Mouse (Mus musculus) heart, postnatal 14 days (tissue): ENCODE measurements around the gene Adam12. TPM values are rescaled to one million over a fixed set of nuclear protein-coding genes. Genes with fewer than 3 reads are reported as not detected.

Source experiments
- DNase-seq, 2 experiments: peaks; one replicate each; pipeline ENCODE4 v3.0.0; 2021 to 2022
- intact Hi-C: fragments of 180-260 bp; cut with DNase I; formaldehyde crosslinking; loops from one replicate; pipeline ENCODE4 v1.15.1; 2025
- long read RNA-seq, 2 experiments: library from polyadenylated mRNA; stranded (forward); transcript quantifications; one replicate each; pipeline ENCODE4 v2.0.0; 2021
- total RNA-seq, 2 experiments: library from RNA; stranded (reverse); gene quantifications; 2 replicates each; pipeline ENCODE4 v1.2.3; 2021

Gene Adam12
- 1 to 10 TPM; 4.5 to 6.2 TPM for total RNA-seq
- long read RNA-seq, experiment 1, partial matches to known transcripts = 1 of 3 reads
- long read RNA-seq, experiment 1, other reads (novel, unspliced or antisense) = 2 of 3 reads
- long read RNA-seq, experiment 2, partial matches to known transcripts = 0 of 1 reads
- long read RNA-seq, experiment 2, other reads (novel, unspliced or antisense) = 1 of 1 reads

DNA sequence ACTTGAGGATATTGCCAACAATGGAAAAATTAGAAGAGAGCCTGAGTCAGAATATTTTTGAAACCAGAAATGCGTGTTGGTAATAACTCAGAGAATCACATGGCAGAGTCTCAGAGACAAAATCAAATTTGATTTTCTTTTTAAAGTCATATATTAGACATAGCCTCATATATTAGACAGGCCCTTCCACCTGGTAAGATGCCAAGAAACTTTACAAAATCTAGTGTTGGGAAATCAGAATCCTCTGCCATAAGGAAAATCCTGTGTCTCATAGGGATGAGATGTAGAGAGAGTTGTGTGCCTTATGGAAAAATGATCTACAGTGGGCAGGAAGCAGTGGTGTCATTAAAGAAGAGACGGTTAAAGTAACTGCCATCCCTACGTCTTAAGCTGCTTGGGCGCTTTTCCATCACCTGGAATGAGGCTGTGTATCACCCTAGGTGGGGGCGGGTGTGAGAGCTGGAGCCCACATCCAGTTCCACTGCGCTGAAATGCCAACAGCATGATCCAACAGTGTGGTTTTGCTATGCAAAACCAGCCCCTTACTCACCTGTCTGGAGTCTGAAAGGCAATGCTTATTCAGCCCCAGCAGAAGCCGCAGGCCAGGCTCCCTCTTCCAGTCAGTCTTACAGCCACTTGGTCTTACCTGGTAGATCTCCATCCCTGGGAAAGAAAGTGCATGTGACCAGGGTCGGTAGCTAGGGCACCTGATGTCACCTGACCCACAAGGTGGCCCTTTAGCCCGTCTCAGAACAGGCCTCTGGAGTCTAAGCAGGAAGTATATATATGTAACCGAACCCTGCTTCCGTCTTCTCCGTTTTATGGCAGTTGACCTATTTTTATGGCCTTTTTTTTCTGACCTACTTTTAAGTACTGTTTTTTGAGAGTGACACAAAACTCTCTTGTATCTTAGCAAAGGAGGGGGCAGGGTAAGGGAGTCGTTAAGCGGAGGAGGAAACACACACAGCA, at the start of gene Adam12:
Adam12 (minus strand) TSS at position 769 of the 969 bp plus-strand sequence.
- intact Hi-C loops = no loop called here
- no peak for DNase-seq

DNA sequence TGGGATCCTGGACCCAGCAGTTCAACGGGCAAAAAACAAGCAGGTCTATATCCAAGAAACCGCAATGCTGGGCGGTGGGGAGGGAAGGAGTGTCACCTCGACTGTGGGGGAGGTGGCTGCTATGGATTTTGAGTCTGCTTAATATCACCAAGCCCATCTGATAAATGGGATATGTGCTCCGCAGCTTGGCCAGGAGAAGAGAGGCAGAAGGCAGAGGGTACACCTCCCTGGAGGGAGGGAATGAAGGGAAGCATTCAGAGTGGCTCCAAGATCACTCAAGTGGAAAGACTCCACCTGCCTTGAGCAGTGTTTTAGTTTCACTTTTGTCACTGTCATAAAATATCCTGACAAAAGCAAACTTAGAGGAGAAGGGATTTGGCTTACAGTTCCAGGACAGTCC, 41.0 kb upstream of the Adam12 start:
- DNase-seq = no peak
- intact Hi-C loops = no loop called here

DNA sequence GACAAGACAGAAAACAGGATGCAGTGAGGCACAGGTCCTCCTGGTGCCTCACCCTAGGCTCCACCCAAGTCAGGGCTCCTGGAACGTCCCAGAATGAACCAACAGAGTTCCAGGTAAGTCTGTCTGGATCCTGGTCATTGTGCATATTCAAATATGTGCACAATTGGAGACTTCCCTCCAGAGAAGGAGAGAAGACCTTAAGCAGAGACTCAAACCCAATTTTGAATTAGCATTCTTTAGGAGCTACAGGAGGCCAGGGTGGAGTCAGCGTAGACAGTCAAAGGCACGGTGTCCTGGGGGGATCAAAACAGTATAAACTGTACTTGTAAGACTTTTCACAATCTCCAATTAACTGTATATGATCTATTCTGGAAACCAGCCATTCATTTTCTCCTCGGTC, 40.5 kb upstream of the Adam12 start:
- intact Hi-C loops = no loop called here

DNA sequence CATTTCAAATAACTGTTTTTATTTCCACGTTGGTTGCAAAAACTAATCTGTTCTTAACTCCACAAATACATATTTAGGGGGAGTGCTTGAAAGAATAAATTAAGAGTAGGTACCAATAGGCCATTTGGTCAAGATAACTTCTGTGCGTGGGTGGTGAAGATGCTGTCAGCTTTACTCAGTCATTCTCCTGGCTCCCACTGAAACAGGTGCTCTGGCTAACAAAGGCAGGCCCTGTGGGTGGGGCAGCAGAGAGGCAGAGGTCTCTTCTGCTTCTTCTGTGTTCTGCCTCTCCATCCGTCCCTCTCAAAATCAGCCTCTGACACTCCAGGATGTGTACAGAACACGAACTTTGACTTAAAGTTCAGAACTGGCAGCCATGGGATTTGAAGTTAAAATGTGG, 33.8 kb upstream of the Adam12 start:
- intact Hi-C loops = loop anchor here (10.0 kb wide), 1 partner anchor 299 kb away; no protein-coding TSS in a partner anchor
- no peak for DNase-seq

More for the DNA sequence above, 40.5 kb upstream of the Adam12 start:
- DNase-seq = no peak

DNA sequence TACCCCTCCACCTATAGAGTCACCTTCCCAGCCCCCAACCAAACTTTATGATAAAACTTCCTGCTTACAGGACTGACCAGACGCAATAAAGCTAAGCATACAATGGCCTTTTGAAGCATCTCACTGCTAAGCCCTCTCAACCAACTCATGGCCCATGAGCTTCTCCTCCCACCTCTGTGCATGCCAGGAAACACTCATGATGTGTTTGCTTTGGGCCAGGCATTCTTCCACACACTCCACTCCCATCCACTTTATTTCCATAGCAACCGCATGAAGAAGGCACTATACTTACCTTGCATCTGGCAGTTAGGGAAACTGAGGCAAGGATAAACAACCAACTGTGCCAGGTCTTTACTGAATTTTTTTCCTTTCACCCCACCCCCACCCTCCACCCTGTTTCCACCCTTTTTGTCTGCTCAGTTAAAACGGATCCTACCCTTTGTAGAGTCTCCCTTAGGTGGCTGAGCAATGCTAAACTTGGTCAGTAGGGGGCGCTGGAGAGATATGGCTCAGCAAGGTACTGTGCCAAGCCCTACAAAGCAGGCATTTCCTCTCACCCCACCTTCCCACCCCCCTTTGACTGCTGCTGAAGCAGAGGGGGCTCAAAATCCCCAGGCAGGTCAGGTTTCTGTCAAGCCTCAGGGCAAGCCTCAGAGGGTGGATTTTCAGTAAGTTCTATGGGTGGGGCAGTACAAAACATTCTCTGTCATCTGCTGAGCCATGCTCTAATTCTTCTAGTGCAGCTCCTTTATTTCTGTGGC, 31.4 kb upstream of the Adam12 start:
- intact Hi-C loops = loop anchor here (1.0 to 10.0 kb wide), 3 partner anchors 39 to 301 kb away; no protein-coding TSS in a partner anchor
- peak; percentile 64 to 76 for DNase-seq

DNA sequence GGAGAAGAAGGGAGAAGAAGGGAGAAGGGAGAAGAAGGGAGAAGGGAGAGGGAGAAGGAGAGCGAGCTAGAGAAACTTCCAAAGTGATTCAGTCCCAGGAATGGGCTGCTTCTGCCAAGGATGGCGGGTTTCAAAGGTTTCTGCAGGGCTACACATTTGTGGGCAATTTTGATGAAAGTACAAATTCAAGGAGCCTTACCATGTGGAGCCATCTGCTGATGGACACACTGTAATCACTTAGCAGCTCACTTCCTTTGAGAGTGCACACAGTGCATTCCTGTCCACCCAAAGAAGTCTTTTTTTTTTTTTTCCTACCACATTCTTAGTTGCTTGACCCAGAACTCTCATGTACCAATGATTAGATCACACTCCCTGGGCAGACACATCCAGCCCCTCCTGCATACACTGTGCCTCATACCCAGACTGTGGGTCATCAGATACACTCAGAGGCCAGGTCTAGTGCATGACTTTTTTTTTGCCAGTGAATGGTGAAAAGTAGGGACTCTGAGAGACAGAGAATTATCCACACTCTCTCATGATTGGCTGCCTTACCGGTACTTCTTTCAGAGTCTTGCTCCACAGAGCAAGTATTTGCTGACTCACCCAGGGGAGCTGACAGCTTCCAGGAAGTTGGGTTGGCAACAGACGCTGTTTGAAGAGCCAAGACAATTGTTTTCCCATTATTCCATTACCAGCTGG, 29.2 kb upstream of the Adam12 start:
- peak; percentile 34 to 65 for DNase-seq
- intact Hi-C loops = loop anchor here (10.0 kb wide), 1 partner anchor 304 kb away; no protein-coding TSS in a partner anchor

DNA sequence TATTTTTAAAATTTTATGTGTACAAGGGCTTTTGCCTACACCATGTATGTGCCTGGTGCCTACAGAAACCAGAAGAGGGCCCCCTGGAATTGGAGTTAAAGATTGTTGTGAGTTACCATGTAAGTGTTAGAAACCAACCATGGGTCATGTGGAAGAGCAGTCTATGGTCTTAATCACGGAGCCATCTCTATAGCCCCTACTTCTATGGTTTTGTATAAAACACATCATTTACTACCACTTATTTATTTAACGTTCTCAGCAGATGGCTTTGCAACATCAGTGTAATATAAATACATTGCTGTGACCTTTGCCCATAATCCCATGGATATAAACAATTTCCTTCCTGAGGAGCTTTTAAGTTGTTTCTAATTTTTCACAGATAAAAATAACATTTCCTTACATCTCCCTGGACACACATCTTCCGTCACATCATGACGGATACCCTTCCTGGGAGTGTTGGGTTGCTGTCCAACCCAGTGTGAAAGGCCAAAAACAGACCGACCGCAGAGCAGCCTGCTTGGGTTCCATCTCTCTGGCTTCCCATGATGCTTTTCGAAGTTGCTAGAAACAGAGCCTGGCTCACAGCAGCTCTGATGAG, 18.4 kb upstream of the Adam12 start:
- no peak for DNase-seq
- intact Hi-C loops = no loop called here

DNA sequence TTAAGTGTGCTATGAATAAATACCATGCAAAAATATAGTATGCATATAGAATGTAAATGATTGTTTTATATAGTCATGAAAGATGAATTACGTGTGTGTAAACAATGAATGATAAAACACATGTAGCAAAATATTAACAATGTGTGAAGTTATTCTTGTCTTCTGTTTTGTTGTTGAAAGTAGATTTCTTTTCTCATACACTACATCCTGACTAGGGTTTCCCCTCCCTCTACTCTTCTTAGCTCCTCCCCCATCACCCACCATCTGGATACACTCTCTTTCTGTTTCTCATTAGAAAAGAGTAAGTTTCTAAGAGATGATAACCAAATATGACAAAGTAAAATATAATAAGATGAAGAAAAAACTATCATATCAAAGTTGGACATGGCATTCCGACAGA, 16.1 kb upstream of the Adam12 start:
- intact Hi-C loops = no loop called here
- no peak for DNase-seq

DNA sequence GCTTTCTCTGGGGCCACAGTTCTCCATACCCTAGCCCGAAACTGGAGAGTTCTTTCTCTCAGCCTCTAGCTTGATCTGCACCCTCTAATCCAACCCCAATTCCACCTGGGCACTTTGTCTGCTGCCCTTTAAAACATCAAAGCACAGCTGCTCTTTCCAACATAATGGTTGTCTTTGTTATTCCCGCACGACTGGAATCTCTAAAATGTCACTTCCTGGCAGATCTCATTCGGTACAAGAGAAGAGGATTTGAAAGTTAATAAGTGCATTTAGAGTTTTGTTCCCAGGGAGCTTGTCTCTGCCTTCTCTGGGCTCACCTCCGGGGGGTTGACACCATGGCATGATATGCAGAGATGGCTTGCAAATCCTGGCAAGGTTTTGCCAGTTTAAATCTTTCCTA, 14.7 kb upstream of the Adam12 start:
- DNase-seq = no peak
- intact Hi-C loops = no loop called here

DNA sequence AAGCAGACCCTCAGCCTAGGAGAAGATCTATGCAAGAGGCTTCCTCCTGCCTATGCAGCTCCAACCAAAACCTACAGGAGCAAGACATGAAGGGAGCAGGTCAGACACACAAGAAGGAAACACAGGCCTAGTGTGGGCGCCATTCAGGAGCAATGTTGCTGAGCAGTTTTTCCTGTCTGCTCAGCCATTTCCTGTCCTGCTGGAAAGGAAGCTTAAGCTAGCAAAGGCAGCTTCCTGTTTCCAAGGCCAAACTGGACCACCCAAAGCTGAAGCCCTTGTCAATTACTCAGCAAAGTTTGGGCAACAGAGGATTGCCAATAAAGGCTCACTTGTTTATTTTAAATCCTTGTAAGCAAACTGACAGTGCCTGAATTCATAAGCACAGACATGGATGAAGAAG, 10.8 kb upstream of the Adam12 start:
- intact Hi-C loops = no loop called here
- DNase-seq = no peak

DNA sequence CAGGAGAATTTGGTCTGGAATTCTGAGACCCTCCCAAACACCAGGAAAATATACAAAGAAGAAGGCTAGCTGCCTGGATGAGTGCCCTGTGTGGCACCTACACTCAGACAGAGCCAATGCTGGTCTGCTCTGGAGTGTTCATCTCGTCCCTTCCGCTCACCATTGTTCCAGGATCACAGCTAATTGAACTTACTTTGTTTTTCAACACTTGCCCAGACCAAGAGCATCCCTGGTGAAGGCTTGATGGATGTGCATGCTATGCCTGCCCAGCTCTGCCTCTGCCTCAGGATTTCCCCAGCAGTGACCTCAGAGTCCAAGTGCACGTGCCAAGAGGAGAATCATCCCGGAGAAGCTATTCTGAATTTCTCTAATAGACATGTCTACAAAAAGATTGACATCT, 9.3 kb upstream of the Adam12 start:
- intact Hi-C loops = no loop called here
- DNase-seq = no peak

DNA sequence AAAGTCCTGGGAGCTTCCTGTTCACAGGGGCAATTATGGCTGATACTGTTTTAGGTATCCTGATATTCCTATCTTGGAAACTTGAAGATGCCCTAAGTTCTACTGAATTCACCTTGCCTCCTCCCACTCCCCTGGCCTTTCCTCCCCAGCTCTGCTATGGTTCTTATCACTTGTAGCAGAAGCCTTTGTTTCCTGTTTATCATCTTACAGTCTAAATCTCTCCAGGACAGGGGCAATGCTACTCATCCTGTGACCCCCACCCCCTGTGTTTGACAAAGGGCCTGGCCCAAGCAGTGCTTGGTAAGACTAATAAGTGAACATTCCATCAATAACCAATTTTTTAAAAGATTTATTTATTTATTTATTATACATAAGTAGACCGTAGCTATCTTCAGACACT, 8.6 kb upstream of the Adam12 start:
- DNase-seq = no peak
- intact Hi-C loops = no loop called here

DNA sequence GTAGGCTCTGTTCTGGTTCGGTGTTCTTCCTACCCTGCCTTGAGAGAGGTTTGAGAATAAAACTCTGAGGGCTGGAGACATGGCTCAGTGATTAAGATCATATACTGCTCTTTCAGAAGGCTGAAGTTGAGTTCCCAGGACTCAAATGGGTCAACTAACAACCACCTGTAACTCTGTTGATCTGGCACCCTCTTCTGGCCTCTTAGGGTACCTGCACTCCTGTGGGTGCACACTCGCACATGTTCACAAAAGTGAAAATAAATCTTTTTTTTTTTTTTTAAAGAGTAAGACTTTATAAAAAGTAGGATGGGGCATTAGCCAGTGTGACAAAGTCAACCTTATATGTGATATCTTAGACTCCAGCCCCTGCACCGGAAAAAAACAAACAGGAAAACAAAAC, 6.9 kb upstream of the Adam12 start:
- DNase-seq = no peak
- intact Hi-C loops = no loop called here

DNA sequence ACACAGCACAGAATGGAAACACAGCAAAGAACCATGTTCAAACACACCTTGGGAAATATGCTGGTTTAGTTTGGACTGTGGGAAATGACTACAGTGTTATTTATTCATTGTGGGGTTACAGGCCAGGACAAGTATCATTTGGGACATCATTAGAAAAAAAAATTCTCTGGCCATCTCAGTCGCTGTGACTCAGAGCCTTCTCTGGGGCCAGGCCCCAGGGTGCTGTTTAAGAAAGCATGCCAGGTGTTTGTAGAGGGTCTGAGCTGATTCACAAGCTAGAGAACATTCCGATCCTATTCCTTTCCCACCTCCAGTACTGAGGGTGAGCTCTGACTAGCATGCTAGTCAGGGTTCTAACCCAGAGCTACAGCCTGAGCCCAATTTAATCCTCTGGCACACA, 5.4 kb upstream of the Adam12 start:
- intact Hi-C loops = no loop called here
- DNase-seq = no peak

DNA sequence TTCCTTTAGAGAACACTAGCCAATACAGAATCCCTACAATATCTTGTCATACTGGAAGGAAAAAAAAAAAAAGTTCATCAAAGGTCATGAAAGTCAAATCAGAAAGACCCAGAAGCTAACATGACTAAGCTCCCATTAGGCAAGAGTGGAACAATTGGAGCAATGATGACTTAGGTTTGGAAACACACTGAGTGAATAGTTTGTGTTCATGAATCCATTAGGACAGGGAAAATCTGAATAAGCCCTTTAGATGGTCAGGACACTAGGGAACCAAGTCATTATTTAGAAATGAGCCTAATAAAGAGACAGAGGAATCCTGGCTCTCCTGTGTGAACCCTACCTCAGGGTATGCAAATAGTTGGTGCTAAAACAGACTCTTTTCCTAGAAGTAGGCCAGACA, 4.8 kb upstream of the Adam12 start:
- intact Hi-C loops = no loop called here
- no peak for DNase-seq

DNA sequence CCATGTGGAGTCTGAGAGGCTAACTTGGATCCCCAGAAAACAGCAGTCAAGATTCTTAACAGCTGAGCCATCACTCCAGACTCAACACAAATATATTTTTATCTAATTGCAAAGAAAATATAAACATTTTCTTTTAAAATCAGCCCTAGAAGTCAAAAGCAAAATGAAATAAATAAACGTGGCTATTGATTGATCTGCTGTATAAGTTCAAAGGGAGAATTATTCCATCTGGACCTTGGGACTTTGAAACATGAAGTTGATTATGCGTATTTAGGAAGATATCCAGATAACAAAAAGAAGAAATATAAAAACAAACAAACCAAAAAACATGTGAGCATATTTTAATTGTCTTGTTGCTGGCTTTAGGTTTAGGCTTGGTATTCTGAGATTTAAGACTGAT, 3.6 kb upstream of the Adam12 start:
- no peak for DNase-seq
- intact Hi-C loops = no loop called here

DNA sequence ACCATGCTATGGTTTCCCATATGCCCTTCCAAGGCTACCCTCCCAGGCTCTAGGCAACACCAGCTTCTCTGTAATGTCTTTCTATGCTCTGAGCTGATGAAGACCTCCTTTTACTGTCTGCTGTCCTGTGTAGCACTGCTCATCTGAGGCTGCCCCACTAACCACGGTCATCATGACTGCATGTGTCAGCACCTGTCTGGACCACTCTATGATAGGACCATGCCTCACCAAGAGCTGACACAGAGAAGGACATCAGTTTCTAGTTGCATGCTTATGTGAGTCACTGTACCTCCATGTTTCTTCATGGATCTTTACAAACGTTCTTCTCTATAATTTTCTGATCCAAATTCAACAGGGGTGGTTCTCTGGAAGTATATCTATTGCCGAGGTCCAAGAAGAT, 1.2 kb downstream of the Adam12 start:
- intact Hi-C loops = no loop called here
- no peak for DNase-seq

DNA sequence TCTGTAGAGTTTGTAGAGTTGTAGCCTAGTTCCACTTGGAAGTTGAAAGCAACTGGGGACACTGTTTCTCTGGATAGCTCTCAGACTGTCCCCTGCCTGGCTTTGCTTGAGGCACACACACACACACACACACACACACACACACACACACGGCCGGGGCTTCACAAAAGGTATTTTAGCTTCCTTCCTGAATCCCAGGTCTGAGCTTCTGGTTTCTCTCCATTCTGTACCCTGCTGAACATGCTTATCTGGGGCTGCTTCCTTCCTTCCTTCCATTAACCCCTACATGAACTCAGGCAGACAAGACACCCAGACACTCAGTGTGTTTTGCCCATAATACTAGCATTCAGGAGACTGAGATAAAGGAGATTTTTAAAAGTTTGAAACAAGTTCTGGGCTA, 2.0 kb downstream of the Adam12 start:
- no peak for DNase-seq
- intact Hi-C loops = no loop called here

DNA sequence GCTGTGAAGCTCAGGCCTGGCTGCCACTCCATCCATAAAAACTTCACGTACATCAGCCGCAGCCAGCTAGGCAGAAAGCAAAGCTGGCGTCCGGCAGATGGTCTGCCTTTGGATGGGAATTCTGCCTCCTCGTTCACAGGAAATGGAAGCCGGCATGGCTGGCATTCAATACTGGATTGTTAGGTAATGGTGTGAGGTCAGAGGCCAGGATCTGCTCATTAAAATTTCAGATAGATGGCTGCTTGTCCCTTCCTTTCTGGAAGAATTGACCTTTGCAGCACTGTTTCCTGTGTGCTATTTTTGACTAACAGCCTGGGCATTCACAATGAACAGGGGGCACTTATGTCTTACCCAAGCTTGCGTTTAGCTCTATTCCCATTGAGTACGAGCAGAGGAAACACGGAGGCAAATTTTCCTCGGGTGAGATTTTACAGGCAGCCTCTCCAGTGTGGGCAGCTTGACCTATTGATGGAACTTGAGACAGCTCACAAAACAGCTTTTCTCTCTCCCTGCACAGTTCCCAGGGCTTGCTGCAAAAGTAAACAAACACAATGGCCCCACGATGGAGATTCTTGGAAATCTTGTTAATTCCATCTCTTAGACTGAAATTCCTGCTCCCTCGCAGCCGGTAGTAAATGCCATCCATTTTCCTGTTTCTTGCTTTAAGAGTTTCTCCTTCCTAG, 4.0 kb downstream of the Adam12 start:
- intact Hi-C loops = no loop called here
- DNase-seq = no peak

DNA sequence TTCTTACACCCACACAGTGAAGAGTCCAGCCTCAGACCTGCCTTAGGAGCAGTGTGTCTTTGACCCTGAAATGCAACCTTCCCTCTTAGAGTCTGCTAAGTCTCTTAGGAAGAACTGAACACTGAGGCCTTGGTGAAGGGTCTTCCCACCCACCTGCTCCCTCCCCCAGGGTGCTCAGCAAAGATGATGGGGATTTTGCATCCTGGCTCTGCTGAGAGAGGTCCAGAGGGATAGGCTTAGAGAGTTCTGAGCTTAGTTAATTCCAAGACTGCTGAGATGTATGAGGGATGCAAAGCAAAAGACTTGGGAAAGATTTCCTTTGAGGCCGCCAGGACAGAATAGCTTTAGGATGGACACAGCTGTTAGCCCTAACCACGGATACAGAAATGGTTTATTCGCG, 4.8 kb downstream of the Adam12 start:
- no peak for DNase-seq
- intact Hi-C loops = no loop called here
